Mouse (Mus musculus) hindbrain, embryonic 14.5 days (tissue): ENCODE data around the gene Mon1a. TPM values are rescaled to one million over a fixed set of nuclear protein-coding genes. Genes with fewer than 3 reads are reported as not detected.

Source experiments
- ATAC-seq: fragments of 200-750 bp; cut with Nextera tagmentation; 2 replicates; pipeline ENCODE4 v1.8.0; 2017; ENCODE audit warnings: moderate number of reproducible peaks, mild to moderate bottlenecking, moderate TSS enrichment, moderate library complexity; ENCODE audit not compliant: low FRiP score
- DNase-seq: peaks from one replicate; pipeline ENCODE4 v3.0.0-alpha.2; 2015; ENCODE audit warnings: low spot score
- H3K27ac ChIP-seq: fragments of 300-500 bp; sonication (generic); 2 replicates; pipeline ENCODE4 v1.5.1; 2014; ENCODE audit warnings: mild to moderate bottlenecking, moderate library complexity
- H3K27me3 ChIP-seq: fragments of 300-500 bp; sonication (generic); 2 replicates; pipeline ENCODE4 v1.6.1; 2014; ENCODE audit warnings: mild to moderate bottlenecking, low read length, mixed read lengths; ENCODE audit not compliant: control insufficient read depth, insufficient read depth
- H3K36me3 ChIP-seq: fragments of 300-500 bp; sonication (generic); replicated peaks from 2 replicates; pipeline ENCODE4 v1.6.1; 2014; ENCODE audit not compliant: control insufficient read depth, insufficient read depth
- H3K4me1 ChIP-seq: fragments of 300-500 bp; sonication (generic); replicated peaks from 2 replicates; pipeline ENCODE4 v1.6.1; 2014; ENCODE audit warnings: antibody characterized with exemption, low read length, mixed read lengths; ENCODE audit not compliant: control insufficient read depth, insufficient read depth
- H3K4me2 ChIP-seq: fragments of 300-500 bp; sonication (generic); replicated peaks from 2 replicates; pipeline ENCODE4 v1.6.1; 2014; ENCODE audit warnings: mild to moderate bottlenecking, moderate library complexity
- H3K4me3 ChIP-seq: fragments of 300-500 bp; sonication (generic); replicated peaks from 2 replicates; pipeline ENCODE4 v1.5.1; 2014; ENCODE audit warnings: mild to moderate bottlenecking, low read length
- H3K9ac ChIP-seq: fragments of 300-500 bp; sonication (generic); 2 replicates; pipeline ENCODE4 v1.6.1; 2014
- H3K9me3 ChIP-seq: fragments of 300-500 bp; sonication (generic); 2 replicates; pipeline ENCODE4 v1.6.1; 2016; ENCODE audit warnings: low read length; ENCODE audit not compliant: control insufficient read depth
- WGBS: fragments of 180-500 bp; shearing (Covaris S2); extraction: QIAGEN DNeasy Blood & Tissue Kit; methylation state at CpG from one replicate; pipeline ENCODE4 v1.1.7; 2014; 5-methylcytosine and 5-hydroxymethylcytosine counted together
- polyA plus RNA-seq: library from polyadenylated mRNA; unstranded; fragments of >200 nt; fragmentation: Nextera tagmentation; extraction: Ambion mirVana; gene quantifications from 2 replicates; pipeline ENCODE4 v1.2.1, GENCODE M21; 2014

Mon1a gene
- polyA plus RNA-seq, 1 experiment from 2014 or later, result 22.1 TPM

DNA sequence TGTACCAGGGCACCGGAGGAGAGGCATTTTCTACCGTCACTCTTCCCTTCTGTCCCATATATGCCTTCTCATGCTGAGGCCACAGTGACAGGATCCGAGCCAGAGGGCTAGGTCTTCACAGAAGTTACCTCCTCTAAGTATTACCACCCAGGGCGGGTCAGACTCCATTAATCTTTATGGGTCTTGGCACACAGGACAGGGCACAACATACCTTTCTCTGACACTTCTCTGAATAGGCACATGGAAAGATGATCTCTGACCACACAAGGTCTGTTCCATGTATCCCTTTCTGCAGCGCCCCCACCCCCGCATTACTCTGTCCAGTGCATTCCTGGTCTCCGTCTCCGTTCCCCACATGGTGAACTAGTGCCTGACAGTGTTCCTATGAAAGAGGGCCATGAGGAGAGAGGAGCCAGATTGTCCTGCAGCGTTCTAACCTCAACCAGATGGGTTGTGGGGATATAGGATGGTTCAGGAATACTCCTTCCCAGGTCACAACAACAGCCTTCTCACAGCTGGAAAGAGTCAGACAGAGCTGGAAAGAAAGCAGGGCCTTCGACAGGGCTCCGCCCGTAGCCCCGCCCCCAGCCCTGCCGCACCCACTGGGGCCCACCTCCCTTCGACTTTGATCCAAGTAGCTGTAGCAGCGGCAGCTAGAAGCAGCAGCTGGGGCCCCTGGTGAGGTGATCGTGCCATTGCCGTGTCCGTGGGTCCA lies 18.5 kb downstream of the Mon1a start, which contains the start of gene Mst1r:
Gene Mst1r, plus strand, starts transcription at position 622 of the 715 bp plus-strand sequence.
- ATAC-seq (no peak), DNase-seq (peak; percentile 36)
- no peaks in the 10 kb centered on the region for H3K27me3 ChIP-seq
- H3K36me3 ChIP-seq, result peaks cover 4% of the 10 kb centered on the region; the same call in 1 of the 2 replicates
- no peaks in the 10 kb centered on the region for H3K9me3 ChIP-seq
- peaks cover 3% of the 10 kb centered on the region; the same call in 1 of the 2 replicates for H3K4me1 ChIP-seq
- H3K9ac ChIP-seq, result peak within 1 kb of the TSS; percentile 37
- no peak within 1 kb of the TSS for H3K27ac ChIP-seq
- H3K4me2 ChIP-seq, result peak within 1 kb of the TSS; percentile 44
- WGBS, result 26% methylated on average over 19 of the region's 19 CpGs
- peak within 1 kb of the TSS; percentile 15 for H3K4me3 ChIP-seq

DNA sequence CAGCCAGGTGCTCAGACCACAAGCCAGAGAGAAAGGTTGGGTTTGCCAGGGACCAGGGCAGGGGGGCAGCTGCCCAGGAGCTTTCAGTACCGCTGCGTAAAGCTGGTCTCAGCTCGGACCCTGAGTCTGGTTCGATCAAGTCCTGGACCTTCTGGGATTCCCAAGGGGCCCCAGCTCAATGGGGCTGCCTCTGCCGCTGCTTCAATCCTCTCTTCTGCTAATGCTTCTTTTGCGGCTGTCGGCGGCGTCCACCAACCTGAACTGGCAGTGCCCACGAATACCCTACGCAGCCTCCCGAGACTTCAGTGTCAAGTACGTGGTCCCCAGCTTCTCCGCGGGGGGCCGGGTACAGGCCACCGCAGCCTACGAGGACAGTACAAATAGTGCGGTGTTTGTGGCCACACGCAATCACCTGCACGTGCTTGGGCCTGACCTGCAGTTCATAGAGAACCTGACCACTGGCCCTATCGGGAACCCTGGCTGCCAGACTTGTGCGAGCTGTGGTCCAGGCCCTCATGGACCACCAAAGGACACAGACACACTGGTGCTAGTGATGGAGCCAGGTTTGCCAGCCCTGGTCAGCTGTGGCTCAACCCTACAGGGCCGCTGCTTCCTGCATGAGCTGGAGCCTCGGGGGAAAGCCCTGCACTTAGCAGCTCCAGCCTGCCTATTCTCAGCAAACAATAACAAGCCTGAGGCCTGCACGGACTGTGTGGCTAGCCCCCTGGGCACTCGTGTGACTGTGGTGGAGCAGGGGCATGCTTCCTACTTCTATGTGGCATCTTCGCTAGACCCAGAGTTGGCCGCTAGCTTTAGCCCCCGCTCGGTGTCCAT lies 19.2 kb downstream of the Mon1a start:
- peaks cover 3% of the 10 kb centered on the region; the same call in 1 of the 2 replicates for H3K4me1 ChIP-seq
- ATAC-seq (no peak), DNase-seq (no peak)
- no peaks in the 10 kb centered on the region for H3K27me3 ChIP-seq
- H3K4me2 ChIP-seq, result peak overlapping the region; percentile 44
- H3K4me3 ChIP-seq, result peak overlapping the region; percentile 15
- WGBS, result 42% methylated on average over 31 of the region's 31 CpGs
- H3K9me3 ChIP-seq, result no peaks in the 10 kb centered on the region
- peaks cover 4% of the 10 kb centered on the region; the same call in 1 of the 2 replicates for H3K36me3 ChIP-seq
- H3K9ac ChIP-seq, result peak overlapping the region; percentile 37
- H3K27ac ChIP-seq, result no peak overlapping the region

DNA sequence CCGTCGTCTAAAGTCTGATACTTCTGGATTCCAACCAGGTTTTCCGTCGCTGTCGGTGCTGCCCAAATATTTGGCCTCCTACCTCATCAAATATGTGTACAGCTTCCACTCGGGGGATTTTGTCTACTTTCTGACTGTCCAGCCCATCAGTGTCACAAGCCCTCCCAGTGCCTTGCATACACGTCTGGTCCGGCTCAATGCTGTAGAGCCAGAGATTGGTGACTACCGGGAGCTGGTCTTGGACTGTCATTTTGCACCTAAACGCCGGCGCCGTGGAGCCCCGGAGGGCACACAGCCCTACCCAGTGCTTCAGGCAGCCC lies 19.8 kb downstream of the Mon1a start:
- no peak for ATAC-seq
- H3K9ac ChIP-seq, result no peak overlapping the region
- peaks cover 2% of the 10 kb centered on the region; the same call in 1 of the 2 replicates for H3K36me3 ChIP-seq
- no peak overlapping the region for H3K27ac ChIP-seq
- 0 out of 2 replicates have a peak overlapping the region, but pooled peaks have one; percentile 3 for H3K4me2 ChIP-seq
- no peaks in the 10 kb centered on the region for H3K27me3 ChIP-seq
- DNase-seq, result no peak
- no peaks in the 10 kb centered on the region for H3K9me3 ChIP-seq
- H3K4me1 ChIP-seq, result peaks cover 3% of the 10 kb centered on the region; the same call in 1 of the 2 replicates
- WGBS, result 81% methylated on average over 14 of the region's 14 CpGs
- no peak overlapping the region for H3K4me3 ChIP-seq

DNA sequence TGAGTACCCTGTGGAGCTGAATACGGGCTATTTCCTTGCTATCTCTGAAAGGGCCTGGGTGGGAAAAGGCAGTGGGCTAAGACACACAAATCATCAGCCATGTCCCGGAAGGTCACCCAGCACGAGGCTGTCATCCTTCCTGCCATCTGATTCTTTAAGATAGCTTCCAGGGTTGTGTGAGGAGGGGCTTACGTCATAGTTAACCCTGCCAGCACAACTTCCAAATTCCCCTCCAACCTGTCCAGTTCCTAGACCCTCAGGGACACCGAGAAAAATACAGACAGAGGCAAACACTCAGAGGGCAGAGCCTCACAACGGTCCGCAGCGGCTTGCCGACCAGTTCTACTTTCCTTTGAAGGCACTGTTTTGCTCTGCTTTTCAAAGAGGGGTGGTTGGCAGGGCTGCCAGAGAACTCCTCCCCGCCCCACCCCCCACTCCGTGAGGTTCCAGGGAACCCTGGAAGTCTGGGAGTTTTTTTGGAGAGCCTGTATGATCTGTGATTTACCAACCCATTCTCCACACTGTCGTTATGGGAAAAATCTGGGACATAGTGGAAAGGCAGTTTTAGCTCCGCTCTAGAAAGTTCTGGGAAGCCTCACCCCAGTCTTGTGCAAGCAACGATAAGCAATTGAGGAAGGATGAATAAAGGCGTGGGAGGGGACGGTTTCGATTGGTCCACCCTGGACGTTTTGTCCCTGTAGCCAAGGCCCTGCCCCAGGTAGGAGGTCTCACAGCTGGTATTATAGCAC lies 20.6 kb downstream of the Mon1a start:
- ATAC-seq, result no peak
- no peak for DNase-seq
- Histone ChIP-seq H3K27me3 (no peaks in the 10 kb centered on the region), H3K36me3 (no peaks in the 10 kb centered on the region), H3K4me2 (peak overlapping the region; percentile 5; the same call in 1 of the 2 replicates), H3K9ac (no peak overlapping the region), H3K27ac (no peak overlapping the region), H3K9me3 (no peaks in the 10 kb centered on the region), H3K4me1 (peaks cover 3% of the 10 kb centered on the region; the same call in 1 of the 2 replicates), H3K4me3 (no peak overlapping the region)
- 24% methylated on average over 18 of the region's 18 CpGs for WGBS

DNA sequence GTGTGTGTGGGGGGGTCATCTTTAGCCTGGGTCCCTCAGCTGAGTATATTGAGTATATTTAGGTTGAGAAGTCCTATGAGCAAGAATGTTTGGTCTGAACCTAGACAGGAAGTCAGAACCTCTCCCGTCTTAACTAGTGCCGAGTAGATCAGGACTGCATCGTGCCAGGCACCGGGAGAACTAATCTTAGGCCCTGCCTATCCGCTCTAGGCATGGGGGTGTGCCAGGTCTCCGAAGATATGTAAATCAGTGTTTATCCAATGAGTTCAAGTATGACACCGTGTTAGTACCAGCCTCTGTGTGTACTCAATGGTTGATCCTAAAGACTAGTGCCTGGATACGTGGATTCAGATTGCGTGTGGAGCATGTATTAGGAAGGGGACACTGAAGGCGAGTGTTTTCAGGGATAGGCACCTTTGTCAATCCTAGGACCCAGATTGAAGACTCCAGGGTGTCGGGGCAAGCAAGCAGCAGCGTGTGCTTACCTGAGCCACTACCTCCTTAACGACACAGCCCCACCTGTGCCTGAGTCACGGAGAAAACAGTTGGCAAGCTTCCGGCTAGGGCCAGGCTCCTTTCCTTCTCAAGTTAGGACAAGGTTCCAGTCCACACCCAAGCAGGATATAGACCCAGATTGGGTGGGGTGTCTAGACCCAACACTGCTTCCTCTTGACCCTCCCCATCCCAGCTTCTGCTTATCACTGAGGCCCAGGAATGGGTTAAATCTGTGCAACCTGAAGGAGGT lies 22.2 kb downstream of the Mon1a start:
- H3K4me1 ChIP-seq, result 0 out of 2 replicates have a peak, but pooled peaks cover 3% of the 10 kb centered on the region
- 90% methylated on average over 15 of the region's 15 CpGs for WGBS
- H3K9ac ChIP-seq, result no peak overlapping the region
- no peaks in the 10 kb centered on the region for H3K9me3 ChIP-seq
- no peak overlapping the region for H3K27ac ChIP-seq
- ATAC-seq, result no peak
- no peak overlapping the region for H3K4me2 ChIP-seq
- DNase-seq, result no peak
- H3K4me3 ChIP-seq, result no peak overlapping the region
- no peaks in the 10 kb centered on the region for H3K27me3 ChIP-seq
- H3K36me3 ChIP-seq, result no peaks in the 10 kb centered on the region

DNA sequence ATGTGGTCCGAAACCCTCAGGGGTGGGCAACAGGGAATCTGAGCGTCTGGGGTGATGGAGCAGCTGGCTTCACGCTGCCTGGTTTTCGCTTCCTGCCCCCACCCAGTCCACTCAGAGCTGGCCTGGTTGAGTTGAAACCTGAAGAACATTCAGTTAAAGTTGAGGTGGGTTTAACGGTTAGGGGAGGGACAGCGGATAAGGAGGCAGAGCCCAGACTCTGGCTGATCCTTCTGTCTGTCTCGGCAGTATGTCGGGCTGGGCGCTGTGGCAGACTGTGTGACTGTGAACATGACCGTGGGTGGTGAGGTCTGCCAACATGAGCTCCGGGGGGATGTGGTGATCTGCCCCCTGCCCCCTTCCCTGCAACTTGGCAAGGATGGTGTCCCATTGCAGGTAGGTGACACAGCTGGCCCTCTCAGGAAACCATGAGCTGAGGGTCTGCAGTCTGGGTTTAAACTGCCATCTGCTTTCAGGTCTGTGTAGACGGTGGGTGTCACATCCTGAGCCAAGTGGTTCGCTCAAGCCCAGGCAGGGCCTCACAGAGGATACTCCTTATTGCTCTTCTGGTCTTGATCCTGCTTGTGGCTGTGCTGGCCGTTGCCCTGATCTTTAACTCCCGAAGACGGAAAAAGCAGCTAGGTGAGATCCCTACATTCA lies 26.9 kb downstream of the Mon1a start:
- no peak for DNase-seq
- no peak overlapping the region for H3K4me2 ChIP-seq
- no peaks in the 10 kb centered on the region for H3K9me3 ChIP-seq
- peaks cover 6% of the 10 kb centered on the region; the same call in 1 of the 2 replicates for H3K4me1 ChIP-seq
- H3K36me3 ChIP-seq, result no peaks in the 10 kb centered on the region
- H3K27me3 ChIP-seq, result no peaks in the 10 kb centered on the region
- no peak overlapping the region for H3K27ac ChIP-seq
- no peak overlapping the region for H3K9ac ChIP-seq
- no peak for ATAC-seq
- no peak overlapping the region for H3K4me3 ChIP-seq
- 84% methylated on average over 16 of the region's 16 CpGs for WGBS

DNA sequence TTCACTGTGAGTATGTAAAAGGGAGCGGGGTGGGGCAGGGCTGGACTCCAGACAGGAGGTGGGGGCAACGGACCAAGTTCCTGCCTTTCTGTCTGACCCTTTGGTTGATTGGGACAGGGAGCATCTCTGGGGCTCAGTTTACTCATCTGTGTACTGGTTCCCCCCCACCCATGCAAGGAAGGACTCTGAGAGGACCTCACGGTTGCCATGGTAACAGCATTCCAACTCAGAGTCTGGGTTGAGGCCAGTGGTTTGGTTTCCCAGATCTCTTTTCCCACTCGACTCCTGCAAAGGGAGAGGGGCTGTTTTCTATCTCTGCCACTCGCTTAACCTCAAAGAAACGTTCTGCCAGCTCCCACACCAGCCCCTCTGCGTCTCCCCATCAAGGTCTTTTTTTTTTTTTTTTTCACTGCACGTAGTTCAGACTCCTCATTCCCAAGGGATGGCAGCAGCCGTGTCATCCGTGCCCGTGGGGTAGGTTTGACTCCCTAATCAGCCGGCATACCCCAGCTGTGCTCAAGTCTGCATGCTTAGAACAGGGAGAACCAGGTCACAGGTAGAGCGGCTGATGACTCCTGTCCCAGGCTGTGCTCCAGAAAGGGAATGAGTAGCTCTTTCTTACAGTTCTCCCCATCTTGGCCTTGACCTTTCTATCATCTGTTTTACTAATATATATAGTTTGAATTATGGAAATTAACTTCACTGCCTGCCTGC lies 30.1 kb downstream of the Mon1a start:
- WGBS, result 29% methylated on average over 13 of the region's 13 CpGs
- H3K4me1 ChIP-seq, result peaks cover 6% of the 10 kb centered on the region; the same call in 1 of the 2 replicates
- H3K9ac ChIP-seq, result peak overlapping the region; percentile 24; the same call in 1 of the 2 replicates
- H3K9me3 ChIP-seq, result no peaks in the 10 kb centered on the region
- no peak overlapping the region for H3K4me3 ChIP-seq
- ATAC-seq, result no peak
- no peak overlapping the region for H3K27ac ChIP-seq
- H3K4me2 ChIP-seq, result no peak overlapping the region; the same call in 1 of the 2 replicates
- DNase-seq, result peak; percentile 34
- no peaks in the 10 kb centered on the region for H3K27me3 ChIP-seq
- no peaks in the 10 kb centered on the region for H3K36me3 ChIP-seq

DNA sequence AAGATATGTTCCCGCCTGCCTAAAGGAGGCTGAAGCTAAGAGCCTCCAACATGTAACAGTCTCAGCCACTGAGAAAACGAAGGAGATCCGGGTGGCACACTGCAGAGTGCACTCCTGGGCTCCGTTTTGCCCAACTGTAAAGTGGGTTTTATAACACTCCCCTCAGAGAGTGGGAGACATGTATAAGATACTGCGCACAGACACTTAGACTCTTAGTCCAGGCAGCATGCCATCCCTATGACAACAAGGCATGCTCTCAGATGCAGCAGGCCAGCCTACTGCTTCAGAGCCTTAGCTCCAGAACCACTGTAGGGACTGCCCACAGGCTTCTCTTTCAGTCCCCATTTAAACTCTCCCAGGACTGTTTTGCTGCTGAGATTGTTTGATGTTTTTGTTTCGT lies 30.9 kb downstream of the Mon1a start:
- Histone ChIP-seq H3K4me1 (peaks cover 9% of the 10 kb centered on the region; the same call in 1 of the 2 replicates), H3K9ac (no peak overlapping the region), H3K27me3 (no peaks in the 10 kb centered on the region), H3K4me3 (no peak overlapping the region), H3K4me2 (no peak overlapping the region), H3K36me3 (no peaks in the 10 kb centered on the region), H3K27ac (no peak overlapping the region), H3K9me3 (no peaks in the 10 kb centered on the region)
- WGBS, result 88% methylated on average over 6 of the region's 6 CpGs
- DNase-seq, result no peak
- no peak for ATAC-seq
